Mouse (Mus musculus): ENCODE measurements around the gene Gm36210. TPM values are rescaled to one million over a fixed set of nuclear protein-coding genes. Genes with fewer than 3 reads are reported as not detected.

The Gm36210 gene
- total and polyA plus RNA-seq, 3 experiments: 0.18 to 0.29 TPM; not detected in 1

DNA sequence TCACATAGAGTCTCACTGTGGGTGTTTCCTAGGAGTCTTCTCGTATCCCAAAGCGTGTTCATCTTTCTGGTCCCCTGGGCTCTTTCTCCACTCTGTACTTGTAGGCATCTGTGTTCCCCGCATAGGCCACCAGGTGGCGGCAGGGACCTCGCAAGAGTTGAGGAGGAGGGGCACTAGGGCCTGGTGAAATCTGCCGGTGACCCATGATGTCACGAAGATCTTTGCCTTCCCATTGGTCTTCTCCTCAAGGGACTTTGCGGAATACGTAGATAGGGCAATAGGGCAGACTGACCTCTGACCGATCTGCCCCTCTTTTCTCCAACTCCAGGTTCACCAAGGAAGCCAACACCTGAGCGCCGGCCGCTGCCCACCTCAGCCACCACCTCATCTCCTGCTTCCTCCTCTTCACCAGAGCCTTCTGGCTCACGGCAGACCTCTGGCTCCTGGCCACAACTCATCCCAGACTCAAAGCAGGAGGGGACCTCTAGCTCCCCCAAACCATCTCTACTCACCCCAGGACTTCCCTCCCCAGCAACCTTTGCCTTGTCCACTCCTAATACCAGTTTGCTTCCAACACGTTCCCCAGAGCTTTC is 37.0 kb upstream of the Gm36210 start:
- DNase-seq: peak; percentile 92 to 96
- Histone ChIP-seq H3K4me3 (peak overlapping the region; percentile 48), H3K79me2 (replicated peaks; ENCODE audit: control insufficient read depth, insufficient read depth, low read length) (no peaks in the 10 kb centered on the region), H3K4me1 (ENCODE audit: control insufficient read depth, insufficient read depth, low read length) (peaks cover 3% of the 10 kb centered on the region), H3K27ac (peak overlapping the region; percentile 80), H3K27me3 (ENCODE audit: control insufficient read depth, insufficient read depth, low read length) (no peaks in the 10 kb centered on the region), H3K9ac (ENCODE audit: low read depth, low read length) (peak overlapping the region; percentile 47), H3K36me3 (ENCODE audit: control insufficient read depth, insufficient read depth, low read length) (no peaks in the 10 kb centered on the region)
- 15% methylated on average over 15 of the region's 15 CpGs for WGBS
- intact Hi-C loops (cut with DNase I): loop anchor here (1.0 to 5.0 kb wide), 6 partner anchors 21 to 184 kb away; partner anchors contain the start of genes Fiz1, Rasl2-9, Sbk2 and Ube2s
- TF ChIP-seq EP300 (IDR thresholded peaks at IDR 0.05; ENCODE audit: insufficient read depth, low read depth, low read length): peak; percentile 90
- no peak for TF ChIP-seq POLR2A (IDR thresholded peaks at IDR 0.05; ENCODE audit: insufficient read depth, low read depth, low read length)
- TF ChIP-seq CTCF (IDR thresholded peaks at IDR 0.05): no peak; the same call in 1 of the 2 replicates

GRCm38 (mm10) chr7:4942673-4943072 is 36.4 kb upstream of the Gm36210 start:
- H3K27ac ChIP-seq: no peak overlapping the region
- H3K36me3 ChIP-seq (ENCODE audit: control insufficient read depth, insufficient read depth, low read length): no peaks in the 10 kb centered on the region
- no peak overlapping the region for H3K9ac ChIP-seq (ENCODE audit: low read depth, low read length)
- no peak for DNase-seq
- no peak for TF ChIP-seq EP300 (IDR thresholded peaks at IDR 0.05; ENCODE audit: insufficient read depth, low read depth, low read length)
- TF ChIP-seq CTCF (IDR thresholded peaks at IDR 0.05): no peak
- TF ChIP-seq POLR2A (IDR thresholded peaks at IDR 0.05; ENCODE audit: insufficient read depth, low read depth, low read length): no peak
- H3K4me1 ChIP-seq (ENCODE audit: control insufficient read depth, insufficient read depth, low read length): peaks cover 3% of the 10 kb centered on the region
- intact Hi-C loops (cut with DNase I): loop anchor here (1.0 to 5.0 kb wide), 6 partner anchors 22 to 185 kb away; partner anchors contain the start of genes Fiz1, Rasl2-9, Sbk2 and Ube2s
- whole genome bisulfite sequencing: 40% methylated on average over 5 of the region's 5 CpGs
- H3K27me3 ChIP-seq (ENCODE audit: control insufficient read depth, insufficient read depth, low read length): no peaks in the 10 kb centered on the region
- H3K4me3 ChIP-seq: no peak overlapping the region
- no peaks in the 10 kb centered on the region for H3K79me2 ChIP-seq (replicated peaks; ENCODE audit: control insufficient read depth, insufficient read depth, low read length)

- DNase-seq: peak; percentile 79 to 86
These were observed 33.8 kb upstream of the Gm36210 start for GRCm38 (mm10) chr7:4940068-4940479.

DNA sequence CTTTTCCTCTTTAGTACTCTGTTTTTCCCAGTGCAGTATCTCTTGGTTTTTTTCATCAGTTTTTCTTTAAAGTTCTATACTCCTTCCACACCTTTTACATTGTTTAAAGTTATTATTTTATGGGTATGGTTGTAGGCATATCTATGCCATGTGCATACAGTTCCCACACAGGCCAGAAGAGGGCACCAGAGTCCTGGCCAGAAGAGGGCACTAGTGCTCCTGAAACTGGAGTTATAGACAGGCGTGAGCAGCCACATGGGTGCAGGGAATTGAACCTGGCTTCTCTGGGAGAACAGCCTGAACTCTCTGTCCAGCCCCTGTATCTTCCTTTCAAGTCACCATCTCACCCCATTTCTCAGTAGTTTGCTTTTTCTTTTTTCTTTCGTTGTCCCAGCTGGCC is 32.1 kb upstream of the Gm36210 start:
- intact Hi-C loops (cut with DNase I): loop anchor here (10.0 kb wide), 1 partner anchor 314 kb away; no protein-coding TSS in a partner anchor
- Histone ChIP-seq H3K4me1 (ENCODE audit: control insufficient read depth, insufficient read depth, low read length) (peaks cover 1% of the 10 kb centered on the region), H3K36me3 (ENCODE audit: control insufficient read depth, insufficient read depth, low read length) (no peaks in the 10 kb centered on the region), H3K79me2 (replicated peaks; ENCODE audit: control insufficient read depth, insufficient read depth, low read length) (no peaks in the 10 kb centered on the region), H3K9ac (ENCODE audit: low read depth, low read length) (no peak overlapping the region), H3K4me3 (no peak overlapping the region), H3K27ac (no peak overlapping the region), H3K27me3 (ENCODE audit: control insufficient read depth, insufficient read depth, low read length) (no peaks in the 10 kb centered on the region)
- DNase-seq: peak; percentile 67 to 86
- TF ChIP-seq POLR2A (IDR thresholded peaks at IDR 0.05; ENCODE audit: insufficient read depth, low read depth, low read length): no peak
- peak; percentile 100 for TF ChIP-seq CTCF (IDR thresholded peaks at IDR 0.05)
- TF ChIP-seq EP300 (IDR thresholded peaks at IDR 0.05; ENCODE audit: insufficient read depth, low read depth, low read length): 0 out of 2 replicates have a peak, but pooled peaks have one; percentile 45
- 30% methylated on average over 2 of the region's 2 CpGs for WGBS

More at GRCm38 (mm10) chr7:4940068-4940479, 33.8 kb upstream of the Gm36210 start:
- H3K4me3 ChIP-seq: no peak overlapping the region
- H3K9ac ChIP-seq (ENCODE audit: low read depth, low read length): no peak overlapping the region
- no peaks in the 10 kb centered on the region for H3K36me3 ChIP-seq (ENCODE audit: control insufficient read depth, insufficient read depth, low read length)
- 17% methylated on average over 9 of the region's 9 CpGs for WGBS
- H3K27ac ChIP-seq: no peak overlapping the region
- H3K79me2 ChIP-seq (replicated peaks; ENCODE audit: control insufficient read depth, insufficient read depth, low read length): no peaks in the 10 kb centered on the region
- H3K4me1 ChIP-seq (ENCODE audit: control insufficient read depth, insufficient read depth, low read length): peaks cover 3% of the 10 kb centered on the region
- no peak for TF ChIP-seq EP300 (IDR thresholded peaks at IDR 0.05; ENCODE audit: insufficient read depth, low read depth, low read length)
- TF ChIP-seq CTCF (IDR thresholded peaks at IDR 0.05): peak; percentile 97
- TF ChIP-seq POLR2A (IDR thresholded peaks at IDR 0.05; ENCODE audit: insufficient read depth, low read depth, low read length): no peak
- no peaks in the 10 kb centered on the region for H3K27me3 ChIP-seq (ENCODE audit: control insufficient read depth, insufficient read depth, low read length)
- intact Hi-C loops (cut with DNase I): loop anchor here (1.0 to 5.0 kb wide), 5 partner anchors 29 to 383 kb away; partner anchors contain the start of genes Fiz1, Rasl2-9, Ube2s and Zfp524

DNA sequence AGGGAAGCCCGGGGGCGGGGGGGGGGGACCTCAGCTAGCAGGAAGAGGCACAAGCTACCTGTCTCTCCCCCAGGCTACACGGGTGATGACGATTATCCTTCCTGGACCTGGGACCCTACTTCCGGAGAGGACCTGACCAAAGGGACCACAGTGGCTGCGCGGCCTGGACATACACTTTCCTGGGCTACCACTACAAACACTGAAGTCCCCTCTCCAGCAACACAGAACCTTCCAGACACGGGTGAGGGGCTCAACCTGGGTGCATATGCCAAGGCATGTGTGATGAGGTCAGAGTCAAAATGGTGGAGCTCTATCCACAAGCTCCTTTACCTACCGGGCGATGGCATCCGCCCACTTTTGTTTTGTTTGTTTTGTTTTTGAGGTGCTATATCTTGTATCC is 31.1 kb upstream of the Gm36210 start:
- Histone ChIP-seq H3K27me3 (ENCODE audit: control insufficient read depth, insufficient read depth, low read length) (no peaks in the 10 kb centered on the region), H3K36me3 (ENCODE audit: control insufficient read depth, insufficient read depth, low read length) (no peaks in the 10 kb centered on the region), H3K9ac (ENCODE audit: low read depth, low read length) (no peak overlapping the region), H3K4me1 (ENCODE audit: control insufficient read depth, insufficient read depth, low read length) (no peaks in the 10 kb centered on the region), H3K4me3 (no peak overlapping the region), H3K79me2 (replicated peaks; ENCODE audit: control insufficient read depth, insufficient read depth, low read length) (no peaks in the 10 kb centered on the region), H3K27ac (no peak overlapping the region)
- TF ChIP-seq POLR2A (IDR thresholded peaks at IDR 0.05; ENCODE audit: insufficient read depth, low read depth, low read length): no peak
- TF ChIP-seq CTCF (IDR thresholded peaks at IDR 0.05): no peak
- no peak for TF ChIP-seq EP300 (IDR thresholded peaks at IDR 0.05; ENCODE audit: insufficient read depth, low read depth, low read length)
- WGBS: 70% methylated on average over 11 of the region's 11 CpGs
- intact Hi-C loops (cut with DNase I): loop anchor here (10.0 kb wide), 1 partner anchor 313 kb away; no protein-coding TSS in a partner anchor
- DNase-seq: no peak

- H3K9ac ChIP-seq (ENCODE audit: low read depth, low read length): no peak overlapping the region
- H3K36me3 ChIP-seq (ENCODE audit: control insufficient read depth, insufficient read depth, low read length): no peaks in the 10 kb centered on the region
- intact Hi-C loops (cut with DNase I): loop anchor here (10.0 kb wide), 1 partner anchor 312 kb away; no protein-coding TSS in a partner anchor
- H3K79me2 ChIP-seq (replicated peaks; ENCODE audit: control insufficient read depth, insufficient read depth, low read length): no peaks in the 10 kb centered on the region
- DNase-seq: no peak
- no peak for TF ChIP-seq EP300 (IDR thresholded peaks at IDR 0.05; ENCODE audit: insufficient read depth, low read depth, low read length)
- no peak for TF ChIP-seq POLR2A (IDR thresholded peaks at IDR 0.05; ENCODE audit: insufficient read depth, low read depth, low read length)
- no peak for TF ChIP-seq CTCF (IDR thresholded peaks at IDR 0.05)
- H3K27ac ChIP-seq: no peak overlapping the region
- H3K4me3 ChIP-seq: no peak overlapping the region
- H3K4me1 ChIP-seq (ENCODE audit: control insufficient read depth, insufficient read depth, low read length): no peaks in the 10 kb centered on the region
- 42% methylated on average over 10 of the region's 10 CpGs for WGBS
- H3K27me3 ChIP-seq (ENCODE audit: control insufficient read depth, insufficient read depth, low read length): no peaks in the 10 kb centered on the region
These were observed 30.5 kb upstream of the Gm36210 start for GRCm38 (mm10) chr7:4936832-4937231.
